Mouse (Mus musculus) naive thymus-derived CD4-positive, alpha-beta T cell, adult 5 months (primary cell): Measurements from ENCODE around the gene Lrfn3. TPM values are rescaled to one million over a fixed set of nuclear protein-coding genes. Genes with fewer than 3 reads are reported as not detected.

Source experiments
- polyA plus RNA-seq: library from polyadenylated mRNA; unstranded; fragments of 100-300 nt; shearing (Covaris generic); gene quantifications from one replicate; pipeline ENCODE4 v1.2.1, GENCODE M21; 2017

Lrfn3 gene
- polyA plus RNA-seq: not detected

GRCm38 (mm10) chr7:30362652-30363343 is at the start of gene Lrfn3:
Lrfn3 (minus strand) TSS chr7:30362772.

GRCm38 (mm10) chr7:30323795-30324194 is 38.8 kb downstream of the Lrfn3 start, which contains the start of gene Sdhaf1:
Sdhaf1 (minus strand) TSS chr7:30323895.

GRCm38 (mm10) chr7:30321539-30322284 is 40.9 kb downstream of the Lrfn3 start, which contains the start of gene E130208F15Rik:
E130208F15Rik (plus strand) TSS chr7:30321740.

GRCm38 (mm10) chr7:30314721-30315155 is 47.8 kb downstream of the Lrfn3 start, which contains the start of gene Syne4:
Syne4 (plus strand) TSS chr7:30314807.

GRCm38 (mm10) chr7:30308076-30309005 is 54.2 kb downstream of the Lrfn3 start, which contains the start of gene Alkbh6:
Alkbh6 (plus strand) TSS chr7:30308717.

Other genes starting within 250 kb of the Lrfn3 start
- 9.6 TPM for gene Zfp382, start 240.8 kb downstream of the Lrfn3 start, polyA plus RNA-seq
- gene Zfp146, start 193.0 kb downstream of the Lrfn3 start, polyA plus RNA-seq: 49.7 TPM
- gene Cox7a1, start 178.6 kb downstream of the Lrfn3 start, polyA plus RNA-seq: not detected
- 52.2 TPM for gene Capns1, start 164.0 kb downstream of the Lrfn3 start, polyA plus RNA-seq
- gene Polr2i, start 130.8 kb downstream of the Lrfn3 start, polyA plus RNA-seq: 27.8 TPM
- gene Tbcb, start 130.5 kb downstream of the Lrfn3 start, polyA plus RNA-seq: 34.7 TPM
- gene Ovol3, start 127.0 kb downstream of the Lrfn3 start, polyA plus RNA-seq: not detected
- gene Thap8, start 82.7 kb downstream of the Lrfn3 start, polyA plus RNA-seq: 1.0 TPM
- gene Wdr62, start 82.4 kb downstream of the Lrfn3 start, polyA plus RNA-seq: 5.2 TPM
- not detected for gene Clip3, start 71.0 kb downstream of the Lrfn3 start, polyA plus RNA-seq
- 92.8 TPM for gene Alkbh6, start 54.1 kb downstream of the Lrfn3 start, polyA plus RNA-seq
- 6.1 TPM for gene Syne4, start 48.0 kb downstream of the Lrfn3 start, polyA plus RNA-seq
- gene E130208F15Rik, start 41.0 kb downstream of the Lrfn3 start, polyA plus RNA-seq: not detected
- gene Sdhaf1, start 38.9 kb downstream of the Lrfn3 start, polyA plus RNA-seq: 24.2 TPM
- gene Tyrobp, start 51.0 kb upstream of the Lrfn3 start, polyA plus RNA-seq: not detected
- gene Hcst, start 57.1 kb upstream of the Lrfn3 start, polyA plus RNA-seq: 367 TPM
- 181 TPM for gene Nfkbid, start 59.0 kb upstream of the Lrfn3 start, polyA plus RNA-seq
- 3.6 TPM for gene Aplp1, start 82.8 kb upstream of the Lrfn3 start, polyA plus RNA-seq
- not detected for gene Kirrel2, start 94.9 kb upstream of the Lrfn3 start, polyA plus RNA-seq
- gene Nphs1, start 95.5 kb upstream of the Lrfn3 start, polyA plus RNA-seq: not detected
- gene Prodh2, start 130.8 kb upstream of the Lrfn3 start, polyA plus RNA-seq: not detected
- gene Arhgap33, start 172.3 kb upstream of the Lrfn3 start, polyA plus RNA-seq: 1.2 TPM
- gene Hspb6, start 189.4 kb upstream of the Lrfn3 start, polyA plus RNA-seq: 5.3 TPM
- 4.3 TPM for gene Proser3, start 189.5 kb upstream of the Lrfn3 start, polyA plus RNA-seq
- 53.4 TPM for gene Lin37, start 197.1 kb upstream of the Lrfn3 start, polyA plus RNA-seq
- 85.7 TPM for gene U2af1l4, start 200.5 kb upstream of the Lrfn3 start, polyA plus RNA-seq
- 68.6 TPM for gene Gm49396, start 200.6 kb upstream of the Lrfn3 start, polyA plus RNA-seq
- 168 TPM for gene Psenen, start 200.9 kb upstream of the Lrfn3 start, polyA plus RNA-seq
- gene Igflr1, start 202.7 kb upstream of the Lrfn3 start, polyA plus RNA-seq: 38.1 TPM
- 16.1 TPM for gene Kmt2b, start 226.0 kb upstream of the Lrfn3 start, polyA plus RNA-seq
- gene Zbtb32, start 236.1 kb upstream of the Lrfn3 start, polyA plus RNA-seq: 1.1 TPM